Mouse (Mus musculus) thymus, postnatal 4 days (tissue): ENCODE data around the gene Glrx5.

ENCODE experiments used
- DNase-seq: peaks from one replicate; pipeline ENCODE4 v3.0.0; 2021

Gene Glrx5

DNA sequence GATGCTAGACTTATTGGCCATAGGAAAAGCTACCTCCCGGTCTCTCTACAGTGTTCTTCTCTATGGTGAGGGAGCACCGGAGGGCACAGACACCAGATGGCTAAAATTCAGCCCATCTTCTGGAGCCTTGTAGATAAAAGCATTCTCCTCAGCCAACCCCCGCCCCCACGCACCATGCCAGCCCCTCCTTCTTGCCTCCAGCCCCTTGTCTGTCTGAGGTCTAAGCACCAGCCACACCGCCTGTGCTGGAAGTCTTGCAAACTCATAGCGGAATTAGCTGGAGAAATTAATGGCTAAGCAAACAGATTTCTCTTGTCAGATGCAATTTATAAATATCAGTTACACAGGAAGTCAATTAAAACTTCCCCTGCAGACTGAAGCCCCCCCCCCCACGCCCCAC is 43.0 kb downstream of the Glrx5 start:
- no peak for DNase-seq

GRCm38 (mm10) chr12:105076511-105076910 is 44.0 kb downstream of the Glrx5 start:
- DNase-seq: no peak

DNA sequence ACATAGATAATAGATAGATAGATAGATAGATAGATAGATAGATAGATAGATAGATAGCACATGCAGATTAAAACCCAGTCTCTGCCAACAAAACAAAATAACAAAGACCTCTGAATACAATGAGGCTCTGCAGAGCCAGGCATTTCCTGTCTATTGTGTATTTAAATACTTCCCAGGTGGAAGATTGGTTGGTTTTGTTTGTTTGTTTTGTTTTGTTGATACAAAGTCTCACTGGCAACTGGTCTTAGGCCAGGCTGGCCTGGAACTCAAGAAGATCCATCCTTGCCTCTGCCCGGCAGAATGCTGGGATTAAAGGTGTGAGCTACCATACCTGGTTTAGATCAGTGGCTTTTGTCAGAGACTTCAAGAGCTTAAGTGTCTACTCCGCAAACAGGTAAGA is 44.7 kb downstream of the Glrx5 start:
- no peak for DNase-seq

- no peak for DNase-seq
Observed at GRCm38 (mm10) chr12:105084171-105084570, 51.7 kb downstream of the Glrx5 start.

DNA sequence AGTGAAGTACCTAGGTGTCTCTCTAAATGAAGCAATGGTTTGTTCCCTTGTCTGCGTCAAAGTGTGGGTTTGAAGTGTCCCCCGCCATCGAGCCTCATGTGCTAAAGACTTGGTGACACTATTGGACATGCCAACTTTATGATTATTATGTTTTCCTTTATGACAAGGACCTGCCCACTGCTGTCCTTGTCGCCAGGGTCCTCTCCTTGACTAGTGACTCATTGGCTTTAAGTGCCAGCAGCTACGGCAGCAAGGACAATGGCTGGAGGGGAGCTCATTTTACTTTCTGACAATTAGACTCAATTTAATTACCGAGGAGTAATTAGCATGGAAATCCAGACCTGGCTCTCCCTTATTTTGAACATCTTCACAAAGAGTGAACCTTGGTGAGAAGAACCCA is 52.3 kb downstream of the Glrx5 start:
- no peak for DNase-seq

DNA sequence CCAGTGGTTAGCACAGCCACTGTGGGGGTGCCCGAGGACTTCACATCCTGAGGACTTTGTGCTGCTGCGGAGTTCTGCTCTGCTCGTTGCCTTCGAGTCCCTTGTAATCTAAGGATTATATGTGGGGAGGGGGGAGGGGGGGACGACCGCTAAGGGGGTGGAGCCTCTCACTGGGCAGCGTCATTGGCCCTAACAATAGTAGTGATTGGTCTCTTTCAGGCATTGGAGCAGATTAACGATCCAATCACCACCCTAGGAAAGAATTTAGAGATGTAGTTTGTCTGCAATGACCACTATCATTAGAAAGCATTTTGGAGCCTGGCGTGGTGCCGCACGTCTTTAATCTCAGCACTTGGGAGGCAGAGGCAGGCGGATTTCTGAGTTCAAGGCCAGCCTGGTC is 52.8 kb downstream of the Glrx5 start:
- DNase-seq: no peak

DNA sequence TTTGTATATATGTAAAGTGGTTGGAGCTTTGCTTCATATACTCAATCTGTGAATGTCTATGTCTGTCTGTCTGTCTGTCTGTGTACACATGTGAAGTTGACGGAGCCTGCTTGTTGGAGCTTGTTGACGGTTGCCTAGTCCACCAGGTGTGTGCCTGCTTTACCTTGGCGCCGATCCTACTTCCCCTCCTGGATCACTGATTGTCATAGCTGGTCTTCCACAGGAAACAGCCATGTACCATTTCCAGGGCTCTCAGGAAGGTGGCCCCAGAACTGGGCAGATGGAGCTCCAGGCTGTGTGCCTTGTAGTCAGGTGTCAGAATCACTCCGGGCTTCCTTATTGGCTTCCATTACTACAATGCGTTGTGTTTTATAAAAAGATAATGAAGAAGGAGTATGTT is 54.3 kb downstream of the Glrx5 start:
- no peak for DNase-seq

DNA sequence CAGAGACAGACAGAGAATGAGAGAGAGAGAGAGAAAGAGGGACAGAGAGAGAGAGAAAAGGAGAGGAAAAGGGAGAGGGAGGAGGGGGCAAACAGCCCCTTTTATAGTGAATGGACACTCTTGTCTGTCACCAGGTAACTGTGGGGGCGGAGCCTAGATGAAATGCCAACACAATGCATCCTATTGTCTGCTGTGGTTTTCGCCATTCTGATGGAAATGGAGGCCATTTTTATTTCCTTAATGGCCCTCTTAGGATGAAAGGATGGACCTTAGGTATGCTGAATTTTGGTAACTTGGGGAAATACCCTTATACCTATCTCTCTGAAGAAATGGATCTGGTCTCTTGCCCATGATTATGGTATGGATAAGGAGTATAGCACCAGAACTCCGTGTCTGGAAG is 54.9 kb downstream of the Glrx5 start:
- no peak for DNase-seq

GRCm38 (mm10) chr12:105089231-105089630 is 56.7 kb downstream of the Glrx5 start:
- no peak for DNase-seq

DNA sequence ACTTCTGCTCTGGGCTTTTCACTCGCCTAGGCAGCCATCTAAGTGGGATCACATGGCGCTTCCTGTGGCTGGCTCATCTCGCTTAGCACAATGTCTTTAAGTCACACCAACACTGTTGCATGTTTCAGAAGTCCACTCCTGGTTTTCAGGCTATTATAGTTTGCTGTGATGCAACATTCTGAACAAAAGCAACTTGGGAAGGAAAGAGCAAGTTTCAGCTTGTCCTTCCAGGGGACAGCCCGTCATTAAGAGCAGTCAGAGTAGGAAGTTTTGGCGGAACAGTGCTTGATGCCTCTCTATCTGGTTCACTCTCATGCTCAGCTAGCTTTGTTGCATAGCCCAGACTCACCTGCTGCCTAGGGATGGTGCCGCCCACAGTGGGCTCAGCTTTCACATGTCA is 59.1 kb downstream of the Glrx5 start:
- no peak for DNase-seq
